In genomic region chr5:99132670-99133069, GRCm38 (mm10) we compare ENCODE assay signal across 27 mouse cellular contexts.
DNase-seq lines count a peak whose midpoint lies in the region; ATAC-seq and TF ChIP-seq lines count a peak whose summit lies in the region.
"Had no signal": no experiment of that assay in that cellular context is flagged by ENCODE, and none has a peak within 500 bp of the region (broad histone marks: within the 10 kb centered on the region; RNA-seq: fewer than 3 reads in every experiment).

No protein-coding gene starts in this region.

- no peaks in the 10 kb centered on the region for H3K9me3 ChIP-seq in midbrain, postnatal 0 days (ENCODE audit: low read length)
- H3K9me3 ChIP-seq in midbrain, embryonic 13.5 days = no peaks in the 10 kb centered on the region
- no peaks in the 10 kb centered on the region for H3K9me3 ChIP-seq in intestine, embryonic 16.5 days (ENCODE audit: control insufficient read depth, low read length)
- H3K9me3 ChIP-seq in stomach, postnatal 0 days (ENCODE audit: control insufficient read depth, low read length) = no peaks in the 10 kb centered on the region
- no peaks in the 10 kb centered on the region for H3K9me3 ChIP-seq in limb, embryonic 10.5 days (replicated peaks)
- H3K9me3 ChIP-seq: embryonic facial prominence, embryonic 10.5 days; embryonic facial prominence, embryonic 13.5 days; forebrain, embryonic 12.5 days; forebrain, embryonic 15.5 days; heart, embryonic 13.5 days; hindbrain, embryonic 12.5 days; hindbrain, embryonic 15.5 days had no signal

- H3K4me1 ChIP-seq in kidney, adult 2 months (ENCODE audit: control insufficient read depth, insufficient read depth, low read length) = peaks cover 4% of the 10 kb centered on the region; the same call in 1 of the 2 replicates
- no peaks in the 10 kb centered on the region for H3K4me1 ChIP-seq in midbrain, postnatal 0 days (ENCODE audit: insufficient read depth, low read length)
- peaks cover 9% of the 10 kb centered on the region; the same call in 1 of the 2 replicates for H3K4me1 ChIP-seq in midbrain, embryonic 13.5 days (replicated peaks)
- H3K4me1 ChIP-seq in intestine, embryonic 16.5 days (ENCODE audit: control insufficient read depth, insufficient read depth, low read length) = 0 out of 2 replicates have a peak, but pooled peaks cover 5% of the 10 kb centered on the region
- no peaks in the 10 kb centered on the region for H3K4me1 ChIP-seq in stomach, postnatal 0 days (replicated peaks; ENCODE audit: control insufficient read depth, insufficient read depth)
- H3K4me1 ChIP-seq in limb, embryonic 10.5 days = no peaks in the 10 kb centered on the region; the same call in 1 of the 2 replicates
- H3K4me1 ChIP-seq: embryonic facial prominence, embryonic 10.5 days; embryonic facial prominence, embryonic 13.5 days; forebrain, embryonic 12.5 days; hindbrain, embryonic 15.5 days had no signal

- TF ChIP-seq CTCF in kidney, adult 2 months (conservative IDR thresholded peaks at IDR 0.05; ENCODE audit: insufficient read depth, insufficient read length, low read depth, low read length) = 0 out of 2 replicates have a peak, but pooled peaks have one; percentile 11
- TF ChIP-seq CTCF in midbrain, postnatal 0 days (IDR thresholded peaks at IDR 0.05) = peak; percentile 12; the same call in 1 of the 2 replicates
- TF ChIP-seq CTCF in stomach, postnatal 0 days (IDR thresholded peaks at IDR 0.05; ENCODE audit: low read depth) = 0 out of 2 replicates have a peak, but pooled peaks have one; percentile 22

- no peak for TF ChIP-seq POLR2A in kidney, adult 2 months (IDR thresholded peaks at IDR 0.05; ENCODE audit: low read depth, low read length)

- H3K27me3 ChIP-seq in kidney, adult 2 months (replicated peaks; ENCODE audit: control insufficient read depth, insufficient read depth, low read length) = no peaks in the 10 kb centered on the region
- no peaks in the 10 kb centered on the region for H3K27me3 ChIP-seq in midbrain, postnatal 0 days (ENCODE audit: insufficient read depth, low read length)
- H3K27me3 ChIP-seq in midbrain, embryonic 13.5 days = no peaks in the 10 kb centered on the region
- H3K27me3 ChIP-seq in intestine, embryonic 16.5 days (replicated peaks; ENCODE audit: control insufficient read depth, insufficient read depth, low read length) = no peaks in the 10 kb centered on the region
- no peaks in the 10 kb centered on the region for H3K27me3 ChIP-seq in stomach, postnatal 0 days (ENCODE audit: control insufficient read depth, insufficient read depth, low read length)
- H3K27me3 ChIP-seq in limb, embryonic 10.5 days (ENCODE audit: low read depth, poor library complexity, severe bottlenecking) = no peaks in the 10 kb centered on the region
- H3K27me3 ChIP-seq: embryonic facial prominence, embryonic 13.5 days; forebrain, embryonic 12.5 days; forebrain, embryonic 15.5 days; heart, embryonic 13.5 days; hindbrain, embryonic 12.5 days; hindbrain, embryonic 15.5 days had no signal

- 77% methylated on average over 2 of the region's 2 CpGs for WGBS in kidney, adult 2 months
- WGBS in midbrain, postnatal 0 days = 83% methylated on average over 2 of the region's 2 CpGs
- 77% methylated on average over 2 of the region's 2 CpGs for WGBS in midbrain, embryonic 13.5 days
- WGBS in intestine, embryonic 16.5 days = 77% methylated on average over 2 of the region's 2 CpGs
- 74% methylated on average over 2 of the region's 2 CpGs for WGBS in stomach, postnatal 0 days
- 71% methylated on average over 2 of the region's 2 CpGs for WGBS in limb, embryonic 10.5 days

- no peaks in the 10 kb centered on the region for H3K36me3 ChIP-seq in kidney, adult 2 months (ENCODE audit: control insufficient read depth, insufficient read depth, low read length)
- no peaks in the 10 kb centered on the region for H3K36me3 ChIP-seq in midbrain, postnatal 0 days (ENCODE audit: insufficient read depth, low read length)
- no peaks in the 10 kb centered on the region for H3K36me3 ChIP-seq in midbrain, embryonic 13.5 days
- no peaks in the 10 kb centered on the region for H3K36me3 ChIP-seq in intestine, embryonic 16.5 days (ENCODE audit: control insufficient read depth, insufficient read depth, low read length)
- no peaks in the 10 kb centered on the region for H3K36me3 ChIP-seq in stomach, postnatal 0 days (ENCODE audit: control insufficient read depth, insufficient read depth, low read length)
- no peaks in the 10 kb centered on the region for H3K36me3 ChIP-seq in limb, embryonic 10.5 days
- H3K36me3 ChIP-seq: embryonic facial prominence, embryonic 10.5 days; embryonic facial prominence, embryonic 13.5 days; forebrain, embryonic 12.5 days; forebrain, embryonic 15.5 days; heart, embryonic 13.5 days; hindbrain, embryonic 12.5 days; hindbrain, embryonic 15.5 days had no signal

- no peak for TF ChIP-seq EP300 in stomach, postnatal 0 days (optimal IDR thresholded peaks at IDR 0.05)

- no peak overlapping the region for H3K4me3 ChIP-seq in kidney, adult 2 months (ENCODE audit: insufficient read depth, low read depth, low read length)
- H3K4me3 ChIP-seq in midbrain, postnatal 0 days (ENCODE audit: low read depth, low read length) = no peak overlapping the region
- H3K4me3 ChIP-seq in midbrain, embryonic 13.5 days (replicated peaks) = no peak overlapping the region
- H3K4me3 ChIP-seq in intestine, embryonic 16.5 days (ENCODE audit: low read length) = no peak overlapping the region
- H3K4me3 ChIP-seq in stomach, postnatal 0 days (ENCODE audit: low read depth, low read length) = no peak overlapping the region
- no peak overlapping the region for H3K4me3 ChIP-seq in limb, embryonic 10.5 days
- H3K4me3 ChIP-seq: embryonic facial prominence, embryonic 10.5 days; embryonic facial prominence, embryonic 13.5 days; erythroblast, embryonic 14.5 days; forebrain, embryonic 12.5 days; forebrain, embryonic 15.5 days; heart, embryonic 13.5 days; hindbrain, embryonic 12.5 days; hindbrain, embryonic 15.5 days had no signal

- H3K9ac ChIP-seq in midbrain, postnatal 0 days (replicated peaks; ENCODE audit: low read length, poor library complexity, severe bottlenecking) = no peak overlapping the region
- H3K9ac ChIP-seq in midbrain, embryonic 13.5 days (replicated peaks) = no peak overlapping the region
- H3K9ac ChIP-seq in intestine, embryonic 16.5 days (ENCODE audit: low read depth, low read length) = no peak overlapping the region
- H3K9ac ChIP-seq in stomach, postnatal 0 days (ENCODE audit: low read length) = no peak overlapping the region
- H3K9ac ChIP-seq: embryonic facial prominence, embryonic 13.5 days; forebrain, embryonic 12.5 days; forebrain, embryonic 15.5 days; heart, embryonic 13.5 days; hindbrain, embryonic 12.5 days; hindbrain, embryonic 15.5 days had no signal

- no peak for DNase-seq in kidney, adult 2 months
- no peak for DNase-seq in kidney, postnatal 25 days
- no peak for DNase-seq in midbrain, postnatal 0 days (ENCODE audit: low spot score)
- DNase-seq in stomach, postnatal 0 days (ENCODE audit: low spot score) = no peak
- no peak for DNase-seq in heart, adult 8-10 months (ENCODE audit: low spot score)
- no peak for DNase-seq in limb, embryonic 10.5 days (ENCODE audit: low spot score)
- DNase-seq: adrenal gland, adult 8-10 months; adrenal gland, postnatal 25 days; B cell, adult 2 months; cerebellum, adult 11-12 months; cerebellum, adult 8-10 months; cerebellum, postnatal 10 days; cerebellum, postnatal 36 days; embryo, embryonic 11 days; gastrocnemius, postnatal 25 days; heart, postnatal 14 days had no signal

- H3K4me2 ChIP-seq in midbrain, postnatal 0 days (ENCODE audit: low read depth, low read length, poor library complexity, severe bottlenecking) = no peak overlapping the region
- no peak overlapping the region for H3K4me2 ChIP-seq in midbrain, embryonic 13.5 days (replicated peaks)
- H3K4me2 ChIP-seq in intestine, embryonic 16.5 days (ENCODE audit: low read depth, low read length) = no peak overlapping the region
- H3K4me2 ChIP-seq in stomach, postnatal 0 days (replicated peaks; ENCODE audit: low read depth) = no peak overlapping the region
- H3K4me2 ChIP-seq: embryonic facial prominence, embryonic 13.5 days; forebrain, embryonic 12.5 days; forebrain, embryonic 15.5 days; heart, embryonic 13.5 days; hindbrain, embryonic 12.5 days; hindbrain, embryonic 15.5 days had no signal

- no peak overlapping the region for H3K27ac ChIP-seq in kidney, adult 2 months (ENCODE audit: insufficient read depth, low read depth, low read length)
- H3K27ac ChIP-seq in midbrain, postnatal 0 days (ENCODE audit: low read depth, low read length) = no peak overlapping the region
- H3K27ac ChIP-seq in midbrain, embryonic 13.5 days = no peak overlapping the region
- peak overlapping the region; percentile 4; the same call in 1 of the 2 replicates for H3K27ac ChIP-seq in intestine, embryonic 16.5 days (ENCODE audit: low read length)
- H3K27ac ChIP-seq in stomach, postnatal 0 days (replicated peaks) = no peak overlapping the region
- no peak overlapping the region for H3K27ac ChIP-seq in limb, embryonic 10.5 days
- H3K27ac ChIP-seq: embryonic facial prominence, embryonic 10.5 days; embryonic facial prominence, embryonic 13.5 days; forebrain, embryonic 12.5 days; forebrain, embryonic 15.5 days; heart, embryonic 13.5 days; hindbrain, embryonic 12.5 days; hindbrain, embryonic 15.5 days had no signal

- ATAC-seq in midbrain, postnatal 0 days (ENCODE audit: low FRiP score) = no peak
- ATAC-seq in midbrain, embryonic 13.5 days = no peak
- peak; percentile 7; the same call in 1 of the 2 replicates for ATAC-seq in intestine, embryonic 16.5 days
- ATAC-seq in stomach, postnatal 0 days (ENCODE audit: low FRiP score, low TSS enrichment) = no peak
- ATAC-seq: activated CD4-positive, CD25-positive, alpha-beta regulatory T cell, adult 4 months; forebrain, embryonic 15.5 days had no signal
